Mouse (Mus musculus): ENCODE data around the gene 4931440F15Rik.

GRCm38 (mm10) chr11:29840606-29841227 lies 15.2 kb upstream of the 4931440F15Rik start:
- TF ChIP-seq POLR2A (IDR thresholded peaks at IDR 0.05; ENCODE audit: low read depth, low read length) (no peak), CTCF (conservative IDR thresholded peaks at IDR 0.05; ENCODE audit: insufficient read depth, insufficient read length, low read depth, low read length) (no peak)

Data from kidney, adult 2 months (tissue).